ENCODE assay signal across 11 mouse cellular contexts in genomic region chr16:11073060-11073459, GRCm38 (mm10). TPM values are rescaled to one million over a fixed set of nuclear protein-coding genes. Genes with fewer than 3 reads are reported as not detected.
DNase-seq lines count a peak whose midpoint lies in the region; ATAC-seq and TF ChIP-seq lines count a peak whose summit lies in the region.
"Had no signal": no experiment of that assay in that cellular context is flagged by ENCODE, and none has a peak within 500 bp of the region (broad histone marks: within the 10 kb centered on the region; RNA-seq: fewer than 3 reads in every experiment).

No protein-coding gene starts in this region.

- no peak for DNase-seq in hindbrain, embryonic 10.5 days (ENCODE audit: low spot score)
- peak; percentile 16 for DNase-seq in urinary bladder, adult 2 months (ENCODE audit: low spot score)
- DNase-seq in urinary bladder, adult 18-20 months (ENCODE audit: low spot score in 2 of 2), result no peak
- DNase-seq in hindbrain, postnatal 0 days (ENCODE audit: low spot score), result peak; percentile 64
- DNase-seq in layer of hippocampus, adult 11-12 months (ENCODE audit: low spot score), result no peak
- no peak for DNase-seq in frontal cortex, postnatal 25 days (ENCODE audit: low spot score in 2 of 2)
- no peak for DNase-seq in embryo, embryonic 10.5 days (ENCODE audit: low spot score)

- H3K9ac ChIP-seq in hindbrain, embryonic 13.5 days, result no peak overlapping the region
- H3K9ac ChIP-seq in hindbrain, postnatal 0 days (replicated peaks; ENCODE audit: low read length), result no peak overlapping the region
- H3K9ac ChIP-seq: embryonic facial prominence, embryonic 13.5 days; heart, embryonic 15.5 days; liver, embryonic 12.5 days had no signal

- peaks cover 50% of the 10 kb centered on the region for H3K36me3 ChIP-seq in hindbrain, embryonic 13.5 days
- H3K36me3 ChIP-seq in hindbrain, embryonic 10.5 days, result peaks cover 86% of the 10 kb centered on the region
- peaks cover 27% of the 10 kb centered on the region; the same call in 1 of the 2 replicates for H3K36me3 ChIP-seq in hindbrain, postnatal 0 days (ENCODE audit: insufficient read depth, low read length)

- H3K4me3 ChIP-seq in hindbrain, embryonic 13.5 days, result no peak overlapping the region
- H3K4me3 ChIP-seq in hindbrain, embryonic 10.5 days, result no peak overlapping the region
- no peak overlapping the region for H3K4me3 ChIP-seq in hindbrain, postnatal 0 days (ENCODE audit: low read length)
- H3K4me3 ChIP-seq: embryonic facial prominence, embryonic 13.5 days; heart, embryonic 15.5 days; liver, embryonic 12.5 days had no signal

- ATAC-seq in hindbrain, embryonic 13.5 days (ENCODE audit: low FRiP score), result no peak
- ATAC-seq in hindbrain, postnatal 0 days, result 0 out of 2 replicates have a peak, but pooled peaks have one; percentile 14
- ATAC-seq: liver, embryonic 12.5 days had no signal

- peak overlapping the region; percentile 40 for H3K27ac ChIP-seq in hindbrain, embryonic 13.5 days
- no peak overlapping the region for H3K27ac ChIP-seq in hindbrain, embryonic 10.5 days
- peak overlapping the region; percentile 65; the same call in 1 of the 2 replicates for H3K27ac ChIP-seq in hindbrain, postnatal 0 days
- H3K27ac ChIP-seq: embryonic facial prominence, embryonic 13.5 days; heart, embryonic 15.5 days; liver, embryonic 12.5 days had no signal

- 64% methylated on average over 6 of the region's 6 CpGs for WGBS in hindbrain, embryonic 13.5 days
- WGBS in hindbrain, embryonic 10.5 days, result 83% methylated on average over 6 of the region's 6 CpGs
- WGBS in hindbrain, postnatal 0 days, result 60% methylated on average over 6 of the region's 6 CpGs

- no peak overlapping the region for H3K4me2 ChIP-seq in hindbrain, embryonic 13.5 days
- H3K4me2 ChIP-seq in hindbrain, postnatal 0 days (ENCODE audit: low read depth, low read length), result no peak overlapping the region
- H3K4me2 ChIP-seq: embryonic facial prominence, embryonic 13.5 days; heart, embryonic 15.5 days; liver, embryonic 12.5 days had no signal

- H3K9me3 ChIP-seq in hindbrain, embryonic 13.5 days, result no peaks in the 10 kb centered on the region
- H3K9me3 ChIP-seq in hindbrain, embryonic 10.5 days, result no peaks in the 10 kb centered on the region
- H3K9me3 ChIP-seq in hindbrain, postnatal 0 days (ENCODE audit: low read length), result no peaks in the 10 kb centered on the region
- H3K9me3 ChIP-seq: embryonic facial prominence, embryonic 13.5 days; heart, embryonic 15.5 days; liver, embryonic 12.5 days had no signal

- H3K27me3 ChIP-seq in hindbrain, embryonic 13.5 days, result no peaks in the 10 kb centered on the region
- no peaks in the 10 kb centered on the region for H3K27me3 ChIP-seq in hindbrain, embryonic 10.5 days (ENCODE audit: insufficient read depth, poor library complexity, severe bottlenecking)
- no peaks in the 10 kb centered on the region for H3K27me3 ChIP-seq in hindbrain, postnatal 0 days (ENCODE audit: insufficient read depth, low read length)
- H3K27me3 ChIP-seq: embryonic facial prominence, embryonic 13.5 days; heart, embryonic 15.5 days had no signal

- no peak for TF ChIP-seq CTCF in hindbrain, postnatal 0 days (IDR thresholded peaks at IDR 0.05; ENCODE audit: low read depth)

- peaks cover 64% of the 10 kb centered on the region for H3K4me1 ChIP-seq in hindbrain, embryonic 13.5 days (replicated peaks)
- peaks cover 42% of the 10 kb centered on the region for H3K4me1 ChIP-seq in hindbrain, embryonic 10.5 days (replicated peaks)
- peaks cover 36% of the 10 kb centered on the region for H3K4me1 ChIP-seq in hindbrain, postnatal 0 days (ENCODE audit: insufficient read depth, low read length)

RNA-seq across cellular contexts. Expression of gene Litaf, which starts 7.1 kb away (rescaled TPM):
- 36.4 and 40.6 TPM in 2 replicates for polyA plus RNA-seq in hindbrain, embryonic 13.5 days (2015; fragmentation: Nextera tagmentation; extraction: Ambion mirVana)
- polyA plus RNA-seq in hindbrain, embryonic 10.5 days (2016; fragmentation: Nextera tagmentation; extraction: Ambion mirVana), result 88.8 and 127 TPM in 2 replicates
- polyA plus RNA-seq in urinary bladder, adult 2 months (2012; rRNA removed), result 47.8 and 57.6 TPM in 2 replicates
- 23.9 and 31.6 TPM in 2 replicates for total RNA-seq in hindbrain, postnatal 0 days (2014; rRNA removed)
- 28.2 and 31.1 TPM in 2 replicates for polyA plus RNA-seq in hindbrain, postnatal 0 days (2015; fragmentation: Nextera tagmentation; extraction: Ambion mirVana)

RNA-seq across cellular contexts. Expression of gene Snn, which starts 12.3 kb away (rescaled TPM):
- polyA plus RNA-seq in hindbrain, embryonic 13.5 days (2015; fragmentation: Nextera tagmentation; extraction: Ambion mirVana), result 145 TPM in 2 replicates
- 84.0 and 94.7 TPM in 2 replicates for polyA plus RNA-seq in hindbrain, embryonic 10.5 days (2016; fragmentation: Nextera tagmentation; extraction: Ambion mirVana)
- polyA plus RNA-seq in urinary bladder, adult 2 months (2012; rRNA removed), result 17.6 and 22.5 TPM in 2 replicates
- total RNA-seq in hindbrain, postnatal 0 days (2014; rRNA removed), result 241 and 273 TPM in 2 replicates
- polyA plus RNA-seq in hindbrain, postnatal 0 days (2015; fragmentation: Nextera tagmentation; extraction: Ambion mirVana), result 116 and 123 TPM in 2 replicates

Comparison
In these comparisons a context has a peak if more than half of its experiments do, and no peak if none do; other contexts are left out.
1. DNase-seq: peak in urinary bladder, adult 2 months (single experiment) and hindbrain, postnatal 0 days (single experiment); none in hindbrain, embryonic 10.5 days (single experiment), urinary bladder, adult 18-20 months (0 of 2), layer of hippocampus, adult 11-12 months (single experiment), frontal cortex, postnatal 25 days (0 of 2) and embryo, embryonic 10.5 days (single experiment).